9 mouse cellular contexts compared by ENCODE assay signal in genomic region chr2:58055383-58055782, GRCm38 (mm10). TPM values are rescaled to one million over a fixed set of nuclear protein-coding genes. Genes with fewer than 3 reads are reported as not detected.
DNase-seq lines count a peak whose midpoint lies in the region; ATAC-seq and TF ChIP-seq lines count a peak whose summit lies in the region.
"Had no signal": no experiment of that assay in that cellular context is flagged by ENCODE, and none has a peak within 500 bp of the region (broad histone marks: within the 10 kb centered on the region; RNA-seq: fewer than 3 reads in every experiment).

No protein-coding gene starts in this region.

- no peaks in the 10 kb centered on the region for H3K27me3 ChIP-seq in MEL (ENCODE audit: control insufficient read depth in 1 of 2, insufficient read depth in 2 of 2, low read length in 2 of 2)
- no peaks in the 10 kb centered on the region for H3K27me3 ChIP-seq in kidney, embryonic 16.5 days (ENCODE audit: insufficient read depth, low read length)
- H3K27me3 ChIP-seq in liver, postnatal 0 days (ENCODE audit: insufficient read depth, low read length): no peaks in the 10 kb centered on the region

- H3K4me2 ChIP-seq in kidney, embryonic 16.5 days (replicated peaks; ENCODE audit: low read depth, low read length): no peak overlapping the region
- no peak overlapping the region for H3K4me2 ChIP-seq in liver, postnatal 0 days (ENCODE audit: low read depth, low read length)

- TF ChIP-seq POLR2A in MEL (IDR thresholded peaks at IDR 0.05; ENCODE audit: control insufficient read depth in 1 of 2, insufficient read depth in 1 of 2, low read depth in 1 of 2, low read length in 2 of 2, poor library complexity in 1 of 2): no peak

- no peaks in the 10 kb centered on the region for H3K9me3 ChIP-seq in MEL (replicated peaks; ENCODE audit: insufficient read depth, low read length)
- H3K9me3 ChIP-seq in kidney, embryonic 16.5 days (ENCODE audit: low read length): no peaks in the 10 kb centered on the region
- no peaks in the 10 kb centered on the region for H3K9me3 ChIP-seq in liver, postnatal 0 days (ENCODE audit: low read length)

- no peak overlapping the region for H3K27ac ChIP-seq in MEL (ENCODE audit: control insufficient read depth, low read depth, low read length)
- H3K27ac ChIP-seq in kidney, embryonic 16.5 days (ENCODE audit: low read length): no peak overlapping the region
- no peak overlapping the region for H3K27ac ChIP-seq in liver, postnatal 0 days (ENCODE audit: low read depth)

- TF ChIP-seq RAD21 in MEL (IDR thresholded peaks at IDR 0.05; ENCODE audit: low read depth, low read length): peak; percentile 38

- TF ChIP-seq EP300 in MEL (IDR thresholded peaks at IDR 0.05; ENCODE audit: low read depth in 1 of 2, low read length in 2 of 2): no peak
- TF ChIP-seq EP300 in liver, postnatal 0 days (IDR thresholded peaks at IDR 0.05; ENCODE audit: low read depth): no peak

- H3K79me2 ChIP-seq in MEL (ENCODE audit: control insufficient read depth, insufficient read depth, low read length, poor library complexity): no peaks in the 10 kb centered on the region

- TF ChIP-seq CTCF in MEL (IDR thresholded peaks at IDR 0.05 in 2 of 3, conservative IDR thresholded peaks at IDR 0.05 in 1 of 3; ENCODE audit: control insufficient read depth in 1 of 3, insufficient read depth in 1 of 3, low read depth in 2 of 3, low read length in 3 of 3, poor library complexity in 1 of 3, severe bottlenecking in 1 of 3): peak; percentile 44 to 69 (median 48)
- peak; percentile 90 for TF ChIP-seq CTCF in liver, postnatal 0 days (IDR thresholded peaks at IDR 0.05; ENCODE audit: low read depth)

- H3K36me3 ChIP-seq in MEL (ENCODE audit: control insufficient read depth in 1 of 2, insufficient read depth in 2 of 2, low read length in 2 of 2): no peaks in the 10 kb centered on the region
- no peaks in the 10 kb centered on the region for H3K36me3 ChIP-seq in kidney, embryonic 16.5 days (ENCODE audit: insufficient read depth, low read length)
- H3K36me3 ChIP-seq in liver, postnatal 0 days (replicated peaks; ENCODE audit: insufficient read depth, low read length): no peaks in the 10 kb centered on the region

- peak; percentile 76 to 79 for DNase-seq in B cell, adult 2 months
- DNase-seq in MEL (ENCODE audit: low read depth, low spot score): peak; percentile 19
- DNase-seq in cerebellum, adult 18-20 months: peak; percentile 79 to 81
- DNase-seq in frontal cortex, adult 2 months (ENCODE audit: extremely low spot score in 1 of 2, low spot score in 1 of 2): peak; percentile 30 to 88
- DNase-seq in liver, postnatal 0 days: peak; percentile 56
- peak; percentile 79 for DNase-seq in retina, embryonic 14.5 days (ENCODE audit: low spot score)
- peak; percentile 72 for DNase-seq in thymus, postnatal 4 days

- no peak overlapping the region for H3K9ac ChIP-seq in MEL (ENCODE audit: control insufficient read depth, low read depth, low read length, poor library complexity, severe bottlenecking)
- no peak overlapping the region for H3K9ac ChIP-seq in kidney, embryonic 16.5 days (replicated peaks; ENCODE audit: low read length)
- no peak overlapping the region for H3K9ac ChIP-seq in liver, postnatal 0 days (replicated peaks)

- H3K4me3 ChIP-seq in MEL (ENCODE audit: control insufficient read depth in 1 of 2, insufficient read depth in 1 of 2, low read depth in 2 of 2, low read length in 2 of 2): no peak overlapping the region
- no peak overlapping the region for H3K4me3 ChIP-seq in kidney, embryonic 16.5 days (ENCODE audit: low read length)
- no peak overlapping the region for H3K4me3 ChIP-seq in liver, postnatal 0 days (ENCODE audit: low read depth, low read length)

- H3K4me1 ChIP-seq in MEL (ENCODE audit: control insufficient read depth in 1 of 2, insufficient read depth in 2 of 2, low read length in 2 of 2): no peaks in the 10 kb centered on the region
- H3K4me1 ChIP-seq in kidney, embryonic 16.5 days (ENCODE audit: insufficient read depth, low read length): no peaks in the 10 kb centered on the region
- no peaks in the 10 kb centered on the region for H3K4me1 ChIP-seq in liver, postnatal 0 days (ENCODE audit: insufficient read depth)

- ATAC-seq in kidney, embryonic 16.5 days (ENCODE audit: low FRiP score, low TSS enrichment): peak; percentile 74; the same call in 1 of the 2 replicates
- no peak for ATAC-seq in liver, postnatal 0 days

TF ChIP-seq in MEL, 35 proteins besides CTCF, POLR2A, EP300 and RAD21:
- TF ChIP-seq MXI1 (IDR thresholded peaks at IDR 0.05; ENCODE audit: low read depth, low read length) (no peak), USF2 (IDR thresholded peaks at IDR 0.05; ENCODE audit: borderline replicate concordance in 1 of 2, insufficient read depth in 1 of 2, low read depth in 1 of 2, low read length in 2 of 2) (no peak), SMC3 (IDR thresholded peaks at IDR 0.05; ENCODE audit: low read depth, low read length) (peak; percentile 33; the same call in 1 of the 2 replicates), HCFC1 (IDR thresholded peaks at IDR 0.05; ENCODE audit: low read depth, low read length) (no peak)

RNA-seq across cellular contexts. Expression of gene Ermn, which starts 2.7 kb away (rescaled TPM):
- not detected in 2 replicates for total RNA-seq in MEL (2012; rRNA removed)
- not detected for polyA plus RNA-seq in MEL (2012; ENCODE audit: insufficient read depth in 1 of 2, insufficient read length in 2 of 2, low read depth in 1 of 2, low replicate concordance in 2 of 2, missing spikeins in 1 of 2)
- polyA plus RNA-seq in frontal cortex, adult 2 months (2012; rRNA removed): 19.5 and 20.5 TPM in 2 replicates
- not detected in 2 replicates for polyA plus RNA-seq in kidney, embryonic 16.5 days (2015; fragmentation: Nextera tagmentation; extraction: Ambion mirVana)
- not detected in 2 replicates for polyA plus RNA-seq in liver, postnatal 0 days (2015; fragmentation: Nextera tagmentation; extraction: Ambion mirVana)
- polyA plus RNA-seq: heart, embryonic 14.5 days had no signal

RNA-seq across cellular contexts. Expression of gene Galnt5, which starts 57.7 kb away (rescaled TPM):
- not detected in 2 replicates for total RNA-seq in MEL (2012; rRNA removed)
- polyA plus RNA-seq in MEL (2012; ENCODE audit: insufficient read depth in 1 of 2, insufficient read length in 2 of 2, low read depth in 1 of 2, low replicate concordance in 2 of 2, missing spikeins in 1 of 2): not detected
- 0.02 TPM in 1 of 2 replicates, not detected in the other for polyA plus RNA-seq in frontal cortex, adult 2 months (2012; rRNA removed)
- polyA plus RNA-seq in kidney, embryonic 16.5 days (2015; fragmentation: Nextera tagmentation; extraction: Ambion mirVana): 1.3 and 1.4 TPM in 2 replicates
- polyA plus RNA-seq in liver, postnatal 0 days (2015; fragmentation: Nextera tagmentation; extraction: Ambion mirVana): not detected in 2 replicates

Comparison
In these comparisons a context has a peak if more than half of its experiments do, and no peak if none do; other contexts are left out.
1. DNase-seq: peak in every context shown above with its lines; median percentile 80 in cerebellum, adult 18-20 months; 79 in retina, embryonic 14.5 days; 78 in B cell, adult 2 months; 72 in thymus, postnatal 4 days; 59 in frontal cortex, adult 2 months; 56 in liver, postnatal 0 days; 19 in MEL.
2. RNA of gene Ermn, which starts 2.7 kb away (polyA plus RNA-seq): 19.5 to 20.5 TPM in frontal cortex, adult 2 months; not detected in kidney, embryonic 16.5 days, not detected in MEL and not detected in liver, postnatal 0 days; every median in the first group is over 10 times any median in the second.